Mouse (Mus musculus) testis, adult 10 weeks (tissue): ENCODE results near the gene Llgl1. TPM values are rescaled to one million over a fixed set of nuclear protein-coding genes. Genes with fewer than 3 reads are reported as not detected.

Source experiments
- polyA plus RNA-seq: library from polyadenylated mRNA; stranded (reverse); fragments of 350-450 nt; fragmentation: Illumina TruSeq; extraction: RNeasy Lipid Tissue Mini Kit (QIAGEN cat#74804); gene quantifications from one replicate; pipeline ENCODE4 v1.2.3, GENCODE M21; 2014; ENCODE audit warnings: low read depth, low replicate concordance

The Llgl1 gene
- 0.39 TPM for polyA plus RNA-seq

GRCm38 (mm10) chr11:60699524-60700075, at the start of gene Llgl1:
TSS of gene Llgl1 (plus strand) at chr11:60699723.

DNA sequence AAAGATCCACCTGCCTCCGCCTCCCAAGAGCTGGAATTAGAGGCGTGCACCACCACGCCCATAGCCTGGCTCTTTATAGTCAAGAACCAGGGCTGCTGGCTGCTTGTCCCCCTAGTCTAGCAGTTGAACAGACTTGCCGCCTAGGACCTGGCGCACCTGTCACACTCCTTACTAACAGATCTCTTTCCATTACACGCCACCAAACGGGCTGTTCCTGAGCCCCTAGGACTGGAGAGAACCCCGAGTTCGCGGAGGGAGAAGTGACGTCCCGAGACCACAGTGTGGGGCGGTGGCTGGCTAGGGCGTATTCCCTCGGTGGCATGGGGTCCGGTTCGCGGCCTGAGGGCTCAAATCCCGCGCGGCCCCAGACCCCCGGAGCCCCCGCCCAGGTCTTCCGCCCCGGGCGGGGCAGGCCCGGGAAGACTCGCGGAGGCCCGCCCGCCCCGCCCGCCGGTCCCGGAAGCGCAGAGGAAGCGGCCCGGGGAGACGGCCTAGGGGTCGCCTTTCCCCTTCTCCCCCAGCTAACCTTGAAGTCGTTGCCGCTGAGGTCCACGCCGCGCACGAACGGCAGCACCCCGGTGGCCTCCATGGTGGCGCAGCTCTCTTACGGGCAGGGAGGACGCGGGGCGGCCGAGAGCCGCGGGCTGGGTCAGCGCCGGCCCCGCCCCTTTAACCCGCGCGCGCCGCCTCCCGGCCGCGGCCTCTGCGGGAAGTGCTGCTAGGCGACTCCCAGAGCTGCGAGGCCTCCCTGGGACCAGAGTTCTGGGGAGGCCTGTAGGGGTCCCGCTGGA, 27.3 kb downstream of the Llgl1 start, which contains the start of gene Flii:
TSS of gene Flii (minus strand) at position 663 of the 791 bp plus-strand sequence.

DNA sequence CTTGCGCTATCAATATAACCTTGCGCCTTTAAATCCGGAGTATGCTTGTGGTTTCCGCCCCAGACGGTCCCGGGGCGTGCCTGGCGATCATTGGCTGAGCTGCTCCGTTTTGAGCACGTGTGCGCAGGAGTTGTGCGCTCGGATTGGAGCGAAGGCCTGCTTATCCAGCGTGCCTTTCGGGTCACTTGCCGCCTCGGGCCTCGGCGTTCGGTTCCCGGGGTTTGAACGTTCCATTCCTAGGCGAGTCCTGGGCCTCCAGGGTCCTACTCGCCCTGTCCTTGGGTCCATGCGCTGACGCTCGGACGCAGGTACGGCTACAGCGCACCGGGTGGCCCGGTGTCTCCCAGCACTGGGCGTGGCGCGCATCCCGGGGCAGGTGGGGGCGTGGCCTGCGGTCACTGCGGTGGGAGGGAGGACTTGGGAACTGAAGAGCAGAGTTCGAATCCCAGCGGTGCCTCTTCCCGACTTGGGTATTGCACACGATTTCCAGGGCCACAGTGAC, 28.8 kb downstream of the Llgl1 start, which contains the start of gene Mief2:
TSS of gene Mief2 (plus strand) at position 139 of the 502 bp plus-strand sequence.

Other genes with a start within 250 kb of the Llgl1 start
- 22.3 TPM for gene Drg2, start 245.1 kb upstream of the Llgl1 start, polyA plus RNA-seq
- gene Myo15, start 230.4 kb upstream of the Llgl1 start, polyA plus RNA-seq, result 1.4 TPM
- 23.2 TPM for gene Alkbh5, start 163.3 kb upstream of the Llgl1 start, polyA plus RNA-seq
- 1.6 TPM for gene Flii, start 27.5 kb downstream of the Llgl1 start, polyA plus RNA-seq
- gene Mief2, start 28.7 kb downstream of the Llgl1 start, polyA plus RNA-seq, result 0.41 TPM
- 9.0 TPM for gene Top3a, start 77.6 kb downstream of the Llgl1 start, polyA plus RNA-seq
- 6.1 TPM for gene Smcr8, start 77.8 kb downstream of the Llgl1 start, polyA plus RNA-seq
- gene Shmt1, start 112.0 kb downstream of the Llgl1 start, polyA plus RNA-seq, result 12.6 TPM
- 2.9 TPM for gene Dhrs7b, start 130.9 kb downstream of the Llgl1 start, polyA plus RNA-seq
- gene Tmem11, start 179.5 kb downstream of the Llgl1 start, polyA plus RNA-seq, result 2.8 TPM
- gene Natd1, start 215.0 kb downstream of the Llgl1 start, polyA plus RNA-seq, result 3.1 TPM
- 7.6 TPM for gene Map2k3, start 232.3 kb downstream of the Llgl1 start, polyA plus RNA-seq